Mouse (Mus musculus): Measurements from ENCODE around the gene Acvr1b. TPM values are rescaled to one million over a fixed set of nuclear protein-coding genes. Genes with fewer than 3 reads are reported as not detected.

The Acvr1b gene
- polyA plus RNA-seq, 1 experiment from 2014 or later: 12.6 TPM

DNA sequence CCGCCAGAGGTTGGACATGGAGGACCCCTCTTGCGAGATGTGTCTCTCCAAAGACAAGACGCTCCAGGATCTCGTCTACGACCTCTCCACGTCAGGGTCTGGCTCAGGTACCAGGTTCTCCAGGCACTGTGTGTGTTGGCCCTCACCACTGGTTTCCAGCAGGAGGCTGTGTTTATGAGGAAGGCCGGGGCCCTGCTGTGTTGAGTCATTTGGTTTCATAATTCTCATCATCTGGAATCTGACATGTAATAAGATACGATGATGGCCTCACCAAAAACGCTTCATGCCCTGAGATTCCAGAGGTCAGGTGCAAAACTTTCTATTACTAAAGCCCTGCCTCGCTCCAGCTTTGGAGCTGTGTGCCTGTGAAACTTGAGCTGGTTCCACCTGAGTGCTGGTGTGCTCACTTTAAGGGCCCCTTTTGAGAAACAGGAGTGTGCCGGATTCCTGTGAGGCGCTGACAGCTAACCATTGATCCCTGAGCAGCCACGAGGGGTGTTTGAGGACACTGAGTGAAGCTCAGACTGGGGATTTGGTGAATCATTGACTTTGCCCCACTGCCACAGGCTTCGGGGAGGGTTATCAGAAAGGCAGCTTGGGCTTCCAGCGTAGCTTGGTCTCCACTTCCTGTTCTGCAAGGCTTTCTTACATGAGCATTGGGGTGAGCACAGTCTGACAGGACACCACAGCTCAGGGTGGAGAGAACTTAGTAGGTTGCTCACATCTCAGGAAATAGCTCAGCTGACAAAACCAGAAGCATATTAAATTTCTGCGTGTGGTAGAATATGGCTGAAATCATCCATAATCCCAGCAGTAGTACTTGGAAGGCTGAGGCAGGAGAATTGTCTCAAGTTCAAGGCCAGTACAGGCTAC is 21.3 kb downstream of the Acvr1b start:
- WGBS: 84% methylated on average over 16 of the region's 16 CpGs
- ATAC-seq (replicated peaks; ENCODE audit: low FRiP score, low TSS enrichment, low read depth): no peak; the same call in 1 of the 2 replicates
- no peak overlapping the region for H3K4me3 ChIP-seq (ENCODE audit: low read depth, low read length)
- H3K9me3 ChIP-seq (ENCODE audit: control insufficient read depth, low read length): no peaks in the 10 kb centered on the region
- H3K4me2 ChIP-seq (ENCODE audit: low read length): no peak overlapping the region
- peaks cover 58% of the 10 kb centered on the region for H3K36me3 ChIP-seq (ENCODE audit: control insufficient read depth, insufficient read depth, low read length)
- H3K4me1 ChIP-seq (replicated peaks; ENCODE audit: control insufficient read depth, insufficient read depth, low read length): peaks cover 22% of the 10 kb centered on the region
- no peak overlapping the region for H3K9ac ChIP-seq (ENCODE audit: low read length)
- H3K27me3 ChIP-seq (replicated peaks; ENCODE audit: control insufficient read depth, insufficient read depth, low read length): no peaks in the 10 kb centered on the region
- H3K27ac ChIP-seq (ENCODE audit: low read depth): no peak overlapping the region
- no peak for DNase-seq (ENCODE audit: low spot score)

DNA sequence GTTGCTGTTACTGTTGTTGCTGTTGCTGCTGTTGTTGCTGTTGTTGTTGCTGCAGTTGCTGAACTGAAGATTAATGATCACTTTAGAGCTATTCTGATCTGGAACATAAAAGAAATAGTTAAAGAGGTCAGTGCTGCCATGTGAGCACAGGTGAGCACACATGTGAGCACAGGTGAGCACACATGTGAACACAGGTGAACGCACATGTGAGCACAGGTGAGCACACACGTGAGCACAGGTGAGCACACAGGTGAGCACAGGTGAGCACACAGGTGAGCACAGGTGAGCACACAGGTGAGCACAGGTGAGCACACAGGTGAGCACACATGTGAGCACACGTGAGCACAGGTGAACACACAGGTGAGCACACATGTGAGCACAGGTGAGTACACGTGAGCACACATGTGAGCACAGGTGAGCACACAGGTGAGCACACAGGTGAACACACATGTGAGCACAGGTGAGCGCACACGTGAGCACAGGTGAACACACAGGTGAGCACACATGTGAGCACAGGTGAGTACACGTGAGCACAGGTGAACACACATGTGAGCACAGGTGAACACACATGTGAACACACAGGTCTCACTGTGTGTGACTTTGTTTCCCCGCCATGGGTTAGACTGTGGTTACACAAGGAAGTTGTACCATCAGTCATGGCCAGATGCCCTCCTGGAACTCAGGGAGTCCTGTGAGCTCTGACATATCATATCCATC is 22.4 kb downstream of the Acvr1b start:
- no peak overlapping the region for H3K4me3 ChIP-seq (ENCODE audit: low read depth, low read length)
- peaks cover 68% of the 10 kb centered on the region for H3K36me3 ChIP-seq (ENCODE audit: control insufficient read depth, insufficient read depth, low read length)
- H3K4me2 ChIP-seq (ENCODE audit: low read length): no peak overlapping the region
- H3K27me3 ChIP-seq (replicated peaks; ENCODE audit: control insufficient read depth, insufficient read depth, low read length): no peaks in the 10 kb centered on the region
- H3K9ac ChIP-seq (ENCODE audit: low read length): no peak overlapping the region
- DNase-seq (ENCODE audit: low spot score) (no peak), ATAC-seq (replicated peaks; ENCODE audit: low FRiP score, low TSS enrichment, low read depth) (no peak)
- peaks cover 16% of the 10 kb centered on the region; the same call in 1 of the 2 replicates for H3K4me1 ChIP-seq (replicated peaks; ENCODE audit: control insufficient read depth, insufficient read depth, low read length)
- WGBS: 95% methylated on average over 8 of the region's 8 CpGs
- peaks cover 5% of the 10 kb centered on the region; the same call in 1 of the 2 replicates for H3K9me3 ChIP-seq (ENCODE audit: control insufficient read depth, low read length)
- H3K27ac ChIP-seq (ENCODE audit: low read depth): no peak overlapping the region

DNA sequence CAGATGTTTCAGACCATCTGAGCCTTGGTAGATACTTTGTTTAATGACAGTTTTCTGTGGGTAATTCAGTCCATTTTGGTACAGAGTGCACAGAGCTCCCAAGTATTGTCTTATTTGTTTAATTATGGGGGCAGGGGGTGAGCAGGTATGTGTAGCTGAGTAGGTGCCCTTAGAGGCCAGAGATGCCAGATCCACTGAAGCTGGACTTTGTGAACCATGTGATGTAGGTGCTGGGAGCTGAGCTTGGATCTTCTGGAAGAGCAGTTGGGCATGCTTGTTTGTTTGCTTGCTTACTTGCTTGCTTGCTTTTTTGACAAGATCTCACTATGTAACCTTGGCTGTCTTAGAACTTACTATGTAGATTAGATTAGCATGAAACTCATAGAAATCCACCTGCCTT is 23.1 kb downstream of the Acvr1b start:
- no peak overlapping the region for H3K4me2 ChIP-seq (ENCODE audit: low read length)
- H3K4me3 ChIP-seq (ENCODE audit: low read depth, low read length): no peak overlapping the region
- peaks cover 75% of the 10 kb centered on the region for H3K36me3 ChIP-seq (ENCODE audit: control insufficient read depth, insufficient read depth, low read length)
- H3K9ac ChIP-seq (ENCODE audit: low read length): no peak overlapping the region
- ATAC-seq (replicated peaks; ENCODE audit: low FRiP score, low TSS enrichment, low read depth) (no peak), DNase-seq (ENCODE audit: low spot score) (no peak)
- 0 out of 2 replicates have a peak, but pooled peaks cover 9% of the 10 kb centered on the region for H3K4me1 ChIP-seq (replicated peaks; ENCODE audit: control insufficient read depth, insufficient read depth, low read length)
- peaks cover 5% of the 10 kb centered on the region; the same call in 1 of the 2 replicates for H3K9me3 ChIP-seq (ENCODE audit: control insufficient read depth, low read length)
- no peak overlapping the region for H3K27ac ChIP-seq (ENCODE audit: low read depth)
- H3K27me3 ChIP-seq (replicated peaks; ENCODE audit: control insufficient read depth, insufficient read depth, low read length): no peaks in the 10 kb centered on the region

- no peak overlapping the region for H3K4me2 ChIP-seq (ENCODE audit: low read length)
- H3K9ac ChIP-seq (ENCODE audit: low read length): no peak overlapping the region
- DNase-seq (ENCODE audit: low spot score): no peak
- no peak overlapping the region for H3K27ac ChIP-seq (ENCODE audit: low read depth)
- 0 out of 2 replicates have a peak, but pooled peaks cover 6% of the 10 kb centered on the region for H3K4me1 ChIP-seq (replicated peaks; ENCODE audit: control insufficient read depth, insufficient read depth, low read length)
- WGBS: 82% methylated on average over 15 of the region's 15 CpGs
- H3K9me3 ChIP-seq (ENCODE audit: control insufficient read depth, low read length): peaks cover 5% of the 10 kb centered on the region; the same call in 1 of the 2 replicates
- peaks cover 82% of the 10 kb centered on the region for H3K36me3 ChIP-seq (ENCODE audit: control insufficient read depth, insufficient read depth, low read length)
- H3K27me3 ChIP-seq (replicated peaks; ENCODE audit: control insufficient read depth, insufficient read depth, low read length): no peaks in the 10 kb centered on the region
- no peak for ATAC-seq (replicated peaks; ENCODE audit: low FRiP score, low TSS enrichment, low read depth)
- H3K4me3 ChIP-seq (ENCODE audit: low read depth, low read length): no peak overlapping the region
These were observed 23.8 kb downstream of the Acvr1b start for GRCm38 (mm10) chr15:101197497-101198179.

DNA sequence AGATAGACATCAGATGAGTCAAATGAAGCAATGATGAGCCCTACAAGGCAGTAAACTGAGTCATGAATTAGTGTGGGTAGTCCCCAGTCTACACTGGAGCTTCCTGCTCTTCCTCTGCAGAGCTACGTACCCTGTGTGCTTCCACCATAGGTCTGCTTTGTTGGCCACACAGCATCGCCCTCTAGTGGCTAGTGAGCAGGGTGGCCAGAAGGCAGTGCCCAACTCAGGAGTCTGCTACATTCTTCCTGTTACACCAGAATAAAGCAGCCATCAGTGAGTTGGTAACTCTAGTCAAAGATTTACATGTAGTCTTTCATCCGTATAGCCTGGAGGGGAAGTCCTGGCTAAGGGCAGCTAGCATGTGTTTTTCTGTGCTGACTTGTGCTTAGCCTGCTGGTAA is 24.4 kb downstream of the Acvr1b start:
- ATAC-seq (replicated peaks; ENCODE audit: low FRiP score, low TSS enrichment, low read depth) (peak; percentile 77), DNase-seq (ENCODE audit: low spot score) (no peak)
- Histone ChIP-seq H3K9ac (ENCODE audit: low read length) (no peak overlapping the region), H3K4me2 (ENCODE audit: low read length) (no peak overlapping the region), H3K9me3 (ENCODE audit: control insufficient read depth, low read length) (peaks cover 5% of the 10 kb centered on the region; the same call in 1 of the 2 replicates), H3K4me1 (replicated peaks; ENCODE audit: control insufficient read depth, insufficient read depth, low read length) (no peaks in the 10 kb centered on the region), H3K27ac (ENCODE audit: low read depth) (no peak overlapping the region), H3K36me3 (ENCODE audit: control insufficient read depth, insufficient read depth, low read length) (peaks cover 88% of the 10 kb centered on the region), H3K27me3 (replicated peaks; ENCODE audit: control insufficient read depth, insufficient read depth, low read length) (no peaks in the 10 kb centered on the region), H3K4me3 (ENCODE audit: low read depth, low read length) (no peak overlapping the region)
- 17% methylated on average over 3 of the region's 3 CpGs for WGBS

GRCm38 (mm10) chr15:101198850-101199249 is 25.0 kb downstream of the Acvr1b start:
- no peak overlapping the region for H3K4me3 ChIP-seq (ENCODE audit: low read depth, low read length)
- 91% methylated on average over 14 of the region's 14 CpGs for WGBS
- peaks cover 5% of the 10 kb centered on the region; the same call in 1 of the 2 replicates for H3K9me3 ChIP-seq (ENCODE audit: control insufficient read depth, low read length)
- no peaks in the 10 kb centered on the region for H3K4me1 ChIP-seq (replicated peaks; ENCODE audit: control insufficient read depth, insufficient read depth, low read length)
- no peaks in the 10 kb centered on the region for H3K27me3 ChIP-seq (replicated peaks; ENCODE audit: control insufficient read depth, insufficient read depth, low read length)
- no peak overlapping the region for H3K27ac ChIP-seq (ENCODE audit: low read depth)
- no peak overlapping the region for H3K4me2 ChIP-seq (ENCODE audit: low read length)
- H3K9ac ChIP-seq (ENCODE audit: low read length): no peak overlapping the region
- ATAC-seq (replicated peaks; ENCODE audit: low FRiP score, low TSS enrichment, low read depth) (no peak), DNase-seq (ENCODE audit: low spot score) (no peak)
- peaks cover 93% of the 10 kb centered on the region for H3K36me3 ChIP-seq (ENCODE audit: control insufficient read depth, insufficient read depth, low read length)

- WGBS: 94% methylated on average over 9 of the region's 9 CpGs
- H3K4me2 ChIP-seq (ENCODE audit: low read length): no peak overlapping the region
These were observed 27.0 kb downstream of the Acvr1b start for GRCm38 (mm10) chr15:101200777-101201295.

DNA sequence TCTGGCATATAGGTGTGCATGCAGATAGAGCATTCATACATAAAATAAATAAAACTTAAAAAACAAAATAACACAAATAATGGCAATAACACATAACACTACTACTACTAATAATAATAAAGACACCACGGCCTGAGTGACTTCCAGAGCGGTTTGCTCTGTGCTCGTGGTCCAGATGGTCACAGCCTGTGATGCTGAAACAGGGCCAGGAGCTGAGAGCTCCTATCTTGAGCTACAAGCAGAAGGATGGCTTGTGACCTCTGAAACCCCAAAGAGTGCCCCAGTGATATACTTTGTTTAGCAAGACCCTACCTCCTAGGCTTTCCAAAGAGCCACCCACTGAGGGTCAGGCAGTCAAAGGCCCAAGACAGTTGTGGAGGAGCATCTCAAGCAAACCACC is 27.5 kb downstream of the Acvr1b start:
- no peaks in the 10 kb centered on the region for H3K27me3 ChIP-seq (replicated peaks; ENCODE audit: control insufficient read depth, insufficient read depth, low read length)
- H3K27ac ChIP-seq (ENCODE audit: low read depth): no peak overlapping the region
- H3K36me3 ChIP-seq (ENCODE audit: control insufficient read depth, insufficient read depth, low read length): peaks cover 88% of the 10 kb centered on the region
- no peak overlapping the region for H3K9ac ChIP-seq (ENCODE audit: low read length)
- H3K9me3 ChIP-seq (ENCODE audit: control insufficient read depth, low read length): peaks cover 5% of the 10 kb centered on the region; the same call in 1 of the 2 replicates
- ATAC-seq (replicated peaks; ENCODE audit: low FRiP score, low TSS enrichment, low read depth) (no peak), DNase-seq (ENCODE audit: low spot score) (no peak)
- no peak overlapping the region for H3K4me3 ChIP-seq (ENCODE audit: low read depth, low read length)
- H3K4me2 ChIP-seq (ENCODE audit: low read length): no peak overlapping the region
- no peaks in the 10 kb centered on the region for H3K4me1 ChIP-seq (replicated peaks; ENCODE audit: control insufficient read depth, insufficient read depth, low read length)
- WGBS: 91% methylated on average over 3 of the region's 3 CpGs

More at GRCm38 (mm10) chr15:101200777-101201295, 27.0 kb downstream of the Acvr1b start:
- Histone ChIP-seq H3K9ac (ENCODE audit: low read length) (no peak overlapping the region), H3K36me3 (ENCODE audit: control insufficient read depth, insufficient read depth, low read length) (peaks cover 88% of the 10 kb centered on the region), H3K9me3 (ENCODE audit: control insufficient read depth, low read length) (peaks cover 5% of the 10 kb centered on the region; the same call in 1 of the 2 replicates), H3K27me3 (replicated peaks; ENCODE audit: control insufficient read depth, insufficient read depth, low read length) (no peaks in the 10 kb centered on the region), H3K27ac (ENCODE audit: low read depth) (no peak overlapping the region), H3K4me1 (replicated peaks; ENCODE audit: control insufficient read depth, insufficient read depth, low read length) (no peaks in the 10 kb centered on the region), H3K4me3 (ENCODE audit: low read depth, low read length) (no peak overlapping the region)
- DNase-seq (ENCODE audit: low spot score) (no peak), ATAC-seq (replicated peaks; ENCODE audit: low FRiP score, low TSS enrichment, low read depth) (no peak)

Measured in intestine, embryonic 14.5 days (tissue).